Mouse (Mus musculus): ENCODE data around the gene Ddx42. TPM values are rescaled to one million over a fixed set of nuclear protein-coding genes. Genes with fewer than 3 reads are reported as not detected.
A peak's percentile ranks its signal among the peaks of the same experiment; 100 is the strongest.

Ddx42 gene
- polyA plus RNA-seq, 1 experiment from 2014 or later, result 48.6 TPM

DNA sequence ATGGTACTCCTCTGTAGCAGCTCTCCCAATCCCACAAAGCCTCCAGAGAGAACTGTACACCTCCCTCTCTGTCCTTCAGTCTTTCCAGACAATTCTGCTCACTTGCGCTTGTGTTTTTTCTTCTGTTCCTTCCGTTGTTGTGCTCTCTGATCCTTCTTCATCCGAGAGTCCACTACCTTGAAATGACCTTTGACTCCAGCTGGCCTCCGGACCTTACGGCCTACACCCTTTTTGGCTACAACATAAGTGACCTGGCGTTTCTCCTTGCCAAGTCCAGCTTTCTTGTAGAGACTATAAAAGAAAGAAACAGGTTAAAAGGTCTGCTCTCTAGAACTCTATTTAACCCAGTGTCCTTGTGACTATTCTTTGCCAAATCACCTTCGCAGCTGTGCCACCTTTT lies 32.6 kb downstream of the Ddx42 start:
- no peak for DNase-seq (ENCODE audit: low spot score)
- WGBS, result 80% methylated on average over 7 of the region's 7 CpGs

DNA sequence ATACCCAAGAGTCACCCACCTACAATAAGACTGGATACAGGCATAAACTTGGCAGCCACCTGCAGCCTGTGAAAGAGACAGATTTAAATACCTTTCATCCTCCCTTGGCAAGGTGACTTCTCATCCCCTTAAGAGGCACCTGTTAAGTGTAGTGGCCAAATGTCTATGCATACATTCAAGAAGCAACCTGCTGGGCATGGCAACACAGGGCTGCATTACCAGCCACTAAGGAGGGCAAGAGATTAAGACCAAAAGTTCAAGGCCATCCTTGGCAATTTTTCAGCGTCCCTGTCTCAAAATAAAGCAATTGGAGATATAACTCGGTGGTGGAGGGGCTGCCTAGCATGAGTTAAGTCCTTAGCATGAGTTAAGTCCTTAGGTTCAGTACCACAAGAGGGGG lies 38.0 kb downstream of the Ddx42 start:
- DNase-seq (ENCODE audit: low spot score) (no peak), ATAC-seq (replicated peaks; ENCODE audit: low FRiP score, low read depth) (no peak)

More for the DNA sequence above, 32.6 kb downstream of the Ddx42 start:
- Histone ChIP-seq H3K4me1 (replicated peaks; ENCODE audit: insufficient read depth, low read length) (no peaks in the 10 kb centered on the region), H3K36me3 (ENCODE audit: insufficient read depth, low read length) (peaks cover 68% of the 10 kb centered on the region), H3K4me2 (ENCODE audit: low read length) (no peak overlapping the region), H3K27me3 (ENCODE audit: insufficient read depth, low read length) (no peaks in the 10 kb centered on the region), H3K4me3 (replicated peaks; ENCODE audit: low read depth, low read length) (no peak overlapping the region), H3K9me3 (replicated peaks; ENCODE audit: low read length) (no peaks in the 10 kb centered on the region), H3K9ac (ENCODE audit: low read depth, low read length) (no peak overlapping the region), H3K27ac (no peak overlapping the region)
- TF ChIP-seq CTCF (IDR thresholded peaks at IDR 0.05; ENCODE audit: low read depth), result no peak
- no peak for ATAC-seq (replicated peaks; ENCODE audit: low FRiP score, low read depth)

DNA sequence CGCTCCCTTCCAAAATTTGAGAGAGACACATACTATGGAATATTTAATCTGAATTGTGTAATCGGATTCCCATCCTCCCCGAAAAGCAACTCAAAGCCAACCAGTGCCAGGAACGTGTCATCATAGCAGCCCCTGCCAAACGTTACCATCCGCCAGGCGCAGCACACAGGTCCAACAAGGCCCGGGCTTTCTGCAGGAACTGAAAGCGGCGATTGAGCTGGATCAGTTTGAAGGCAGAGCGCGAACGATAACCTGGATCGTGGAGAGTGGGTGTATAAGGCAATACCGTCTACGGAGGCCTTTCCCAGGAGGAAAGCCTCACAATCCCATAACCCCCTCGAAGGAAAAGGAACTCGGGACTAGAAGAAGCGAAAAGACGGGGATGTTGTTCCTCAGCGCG lies 38.4 kb downstream of the Ddx42 start:
- H3K9ac ChIP-seq (ENCODE audit: low read depth, low read length), result peak overlapping the region; percentile 79
- ATAC-seq (replicated peaks; ENCODE audit: low FRiP score, low read depth) (no peak), DNase-seq (ENCODE audit: low spot score) (no peak)
- no peaks in the 10 kb centered on the region for H3K27me3 ChIP-seq (ENCODE audit: insufficient read depth, low read length)
- H3K9me3 ChIP-seq (replicated peaks; ENCODE audit: low read length), result no peaks in the 10 kb centered on the region
- H3K4me2 ChIP-seq (ENCODE audit: low read length), result peak overlapping the region; percentile 92
- no peak for TF ChIP-seq CTCF (IDR thresholded peaks at IDR 0.05; ENCODE audit: low read depth)
- H3K4me1 ChIP-seq (replicated peaks; ENCODE audit: insufficient read depth, low read length), result peaks cover 8% of the 10 kb centered on the region; the same call in 1 of the 2 replicates
- H3K27ac ChIP-seq, result peak overlapping the region; percentile 83; the same call in 1 of the 2 replicates
- H3K4me3 ChIP-seq (replicated peaks; ENCODE audit: low read depth, low read length), result peak overlapping the region; percentile 77
- peaks cover 17% of the 10 kb centered on the region for H3K36me3 ChIP-seq (ENCODE audit: insufficient read depth, low read length)
- WGBS, result 2% methylated on average over 22 of the region's 22 CpGs

More for the DNA sequence above, 38.0 kb downstream of the Ddx42 start:
- Histone ChIP-seq H3K27me3 (ENCODE audit: insufficient read depth, low read length) (no peaks in the 10 kb centered on the region), H3K4me1 (replicated peaks; ENCODE audit: insufficient read depth, low read length) (peaks cover 8% of the 10 kb centered on the region; the same call in 1 of the 2 replicates), H3K27ac (no peak overlapping the region), H3K4me3 (replicated peaks; ENCODE audit: low read depth, low read length) (peak overlapping the region; percentile 77), H3K9me3 (replicated peaks; ENCODE audit: low read length) (no peaks in the 10 kb centered on the region), H3K9ac (ENCODE audit: low read depth, low read length) (peak overlapping the region; percentile 79; the same call in 1 of the 2 replicates), H3K4me2 (ENCODE audit: low read length) (peak overlapping the region; percentile 92), H3K36me3 (ENCODE audit: insufficient read depth, low read length) (peaks cover 21% of the 10 kb centered on the region)
- 16% methylated on average over 2 of the region's 2 CpGs for WGBS
- TF ChIP-seq CTCF (IDR thresholded peaks at IDR 0.05; ENCODE audit: low read depth), result no peak

DNA sequence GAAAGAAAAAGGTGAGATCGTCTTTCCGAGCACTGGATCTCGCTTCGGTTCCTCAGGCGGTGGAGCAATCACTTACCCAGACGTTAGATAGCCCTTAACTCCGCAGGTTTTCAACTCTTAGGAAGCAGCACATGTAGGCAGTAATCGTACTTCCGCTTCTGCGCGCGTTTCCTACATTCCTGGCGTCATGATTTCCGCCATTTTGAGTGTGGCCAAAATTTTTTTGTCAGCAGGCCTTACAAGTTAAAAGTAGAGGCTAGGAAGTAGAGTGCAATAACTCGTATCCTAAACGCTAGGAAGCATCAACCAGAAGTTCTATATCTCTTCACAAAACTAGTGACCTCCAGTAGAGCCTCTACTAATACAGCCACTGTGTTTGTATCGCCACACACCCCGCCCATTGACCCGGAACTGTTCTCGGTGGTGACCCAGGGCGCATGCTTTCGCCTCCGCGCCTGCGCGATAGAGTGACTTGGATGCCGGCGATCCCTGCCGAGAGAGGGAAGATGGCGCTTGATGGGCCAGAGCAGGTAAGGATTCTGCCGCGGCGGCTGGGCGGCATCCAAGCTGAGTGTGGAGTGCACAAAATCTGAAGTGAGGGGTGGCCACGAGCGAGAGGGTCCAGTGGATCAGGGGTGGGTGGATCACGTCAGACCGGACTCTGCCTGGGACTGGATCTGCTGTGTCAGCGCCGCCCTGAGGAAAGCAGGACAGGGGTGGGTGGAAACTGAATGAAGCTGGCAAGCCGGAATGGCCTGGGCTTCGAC lies 39.1 kb downstream of the Ddx42 start, which contains the start of the genes Ftsj3 and Psmc5:
Gene Ftsj3 (minus strand): TSS at position 395 of the 767 bp plus-strand sequence.
Gene Psmc5 (plus strand): TSS at position 470 of the 767 bp plus-strand sequence.
- ATAC-seq (replicated peaks; ENCODE audit: low FRiP score, low read depth) (peak; percentile 90), DNase-seq (ENCODE audit: low spot score) (peak; percentile 98)
- WGBS, result under 1% methylated on average over 42 of the region's 42 CpGs
- Histone ChIP-seq H3K4me3 (replicated peaks; ENCODE audit: low read depth, low read length) (peak within 1 kb of the TSS; percentile 77), H3K4me1 (replicated peaks; ENCODE audit: insufficient read depth, low read length) (peaks cover 8% of the 10 kb centered on the region; the same call in 1 of the 2 replicates), H3K9ac (ENCODE audit: low read depth, low read length) (peak within 1 kb of the TSS; percentile 79), H3K36me3 (ENCODE audit: insufficient read depth, low read length) (peaks cover 14% of the 10 kb centered on the region), H3K27ac (peak within 1 kb of the TSS; percentile 83), H3K4me2 (ENCODE audit: low read length) (peak within 1 kb of the TSS; percentile 92), H3K9me3 (replicated peaks; ENCODE audit: low read length) (no peaks in the 10 kb centered on the region), H3K27me3 (ENCODE audit: insufficient read depth, low read length) (no peaks in the 10 kb centered on the region)
- peak; percentile 39; the same call in 1 of the 2 replicates for TF ChIP-seq CTCF (IDR thresholded peaks at IDR 0.05; ENCODE audit: low read depth)

DNA sequence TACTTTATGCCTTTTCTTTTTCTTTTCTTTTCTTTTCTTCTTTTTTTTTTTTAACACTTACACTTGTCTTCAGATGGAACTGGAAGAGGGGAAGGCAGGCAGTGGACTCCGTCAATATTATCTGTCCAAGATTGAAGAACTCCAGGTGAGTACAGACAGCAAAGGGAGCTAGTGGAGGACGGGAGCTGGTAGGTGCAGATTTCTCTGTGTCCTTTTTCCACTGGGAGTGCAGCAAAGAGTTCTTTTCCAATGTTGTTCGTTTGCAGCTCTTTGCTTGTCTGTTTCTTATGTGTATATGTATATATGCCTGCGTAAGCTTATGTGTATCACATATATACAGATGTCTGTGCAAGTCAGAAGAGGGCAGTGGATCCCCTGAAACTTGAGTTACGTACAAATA lies 40.0 kb downstream of the Ddx42 start:
- DNase-seq (ENCODE audit: low spot score) (no peak), ATAC-seq (replicated peaks; ENCODE audit: low FRiP score, low read depth) (no peak)
- WGBS, result 66% methylated on average over 5 of the region's 5 CpGs
- peaks cover 8% of the 10 kb centered on the region; the same call in 1 of the 2 replicates for H3K4me1 ChIP-seq (replicated peaks; ENCODE audit: insufficient read depth, low read length)
- peak overlapping the region; percentile 77 for H3K4me3 ChIP-seq (replicated peaks; ENCODE audit: low read depth, low read length)
- H3K4me2 ChIP-seq (ENCODE audit: low read length), result peak overlapping the region; percentile 92
- no peak for TF ChIP-seq CTCF (IDR thresholded peaks at IDR 0.05; ENCODE audit: low read depth)
- H3K27ac ChIP-seq, result peak overlapping the region; percentile 83; the same call in 1 of the 2 replicates
- H3K9me3 ChIP-seq (replicated peaks; ENCODE audit: low read length), result no peaks in the 10 kb centered on the region
- H3K9ac ChIP-seq (ENCODE audit: low read depth, low read length), result peak overlapping the region; percentile 79
- H3K36me3 ChIP-seq (ENCODE audit: insufficient read depth, low read length), result peaks cover 21% of the 10 kb centered on the region
- no peaks in the 10 kb centered on the region for H3K27me3 ChIP-seq (ENCODE audit: insufficient read depth, low read length)

DNA sequence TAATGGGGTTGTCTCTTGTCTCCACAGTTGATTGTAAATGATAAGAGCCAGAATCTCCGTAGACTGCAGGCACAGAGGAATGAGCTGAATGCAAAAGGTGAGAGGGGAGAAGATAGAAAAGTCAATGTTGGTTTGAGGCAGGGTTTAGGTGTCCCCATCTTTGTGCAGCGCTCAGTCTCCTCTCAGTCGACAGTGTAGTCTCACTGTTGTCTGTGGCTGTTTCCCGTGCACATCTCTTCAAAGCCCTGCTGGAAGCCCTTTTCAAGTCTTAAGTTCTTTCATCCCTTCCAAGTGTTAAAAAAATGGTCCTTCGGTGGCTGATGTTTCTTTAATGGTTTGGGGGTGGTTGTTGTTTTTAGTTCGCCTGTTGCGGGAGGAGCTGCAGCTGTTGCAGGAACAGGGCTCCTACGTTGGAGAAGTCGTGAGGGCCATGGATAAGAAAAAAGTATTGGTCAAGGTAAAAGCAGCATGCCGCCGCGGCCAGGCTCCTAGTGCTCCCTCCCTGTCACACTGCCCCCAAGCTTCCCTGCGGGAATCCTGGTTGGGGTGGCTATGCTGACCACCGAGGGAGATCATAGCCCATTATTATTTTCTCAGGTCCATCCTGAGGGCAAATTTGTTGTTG lies 44.2 kb downstream of the Ddx42 start:
- ATAC-seq (replicated peaks; ENCODE audit: low FRiP score, low read depth) (no peak), DNase-seq (ENCODE audit: low spot score) (no peak)
- Histone ChIP-seq H3K27me3 (ENCODE audit: insufficient read depth, low read length) (no peaks in the 10 kb centered on the region), H3K9me3 (replicated peaks; ENCODE audit: low read length) (no peaks in the 10 kb centered on the region), H3K27ac (no peak overlapping the region), H3K9ac (ENCODE audit: low read depth, low read length) (no peak overlapping the region), H3K4me2 (ENCODE audit: low read length) (no peak overlapping the region), H3K4me1 (replicated peaks; ENCODE audit: insufficient read depth, low read length) (peaks cover 8% of the 10 kb centered on the region; the same call in 1 of the 2 replicates), H3K36me3 (ENCODE audit: insufficient read depth, low read length) (peaks cover 52% of the 10 kb centered on the region), H3K4me3 (replicated peaks; ENCODE audit: low read depth, low read length) (no peak overlapping the region)
- no peak for TF ChIP-seq CTCF (IDR thresholded peaks at IDR 0.05; ENCODE audit: low read depth)
- WGBS, result 57% methylated on average over 14 of the region's 14 CpGs
